Mouse (Mus musculus): ENCODE results near the gene Dixdc1. TPM values are rescaled to one million over a fixed set of nuclear protein-coding genes. Genes with fewer than 3 reads are reported as not detected.
"Not testable (repeated sequence)": the region's sequence is repeated elsewhere in the genome, so short reads cannot be mapped to it uniquely, and the experiment has no call there.

Dixdc1 gene
- polyA plus RNA-seq, 1 experiment from 2014 or later: 18.5 TPM

GRCm38 (mm10) chr9:50650503-50650902 is 88.8 kb downstream of the Dixdc1 start:
- H3K36me3 ChIP-seq (ENCODE audit: control insufficient read depth, insufficient read depth, low read length): peaks cover 15% of the 10 kb centered on the region

DNA sequence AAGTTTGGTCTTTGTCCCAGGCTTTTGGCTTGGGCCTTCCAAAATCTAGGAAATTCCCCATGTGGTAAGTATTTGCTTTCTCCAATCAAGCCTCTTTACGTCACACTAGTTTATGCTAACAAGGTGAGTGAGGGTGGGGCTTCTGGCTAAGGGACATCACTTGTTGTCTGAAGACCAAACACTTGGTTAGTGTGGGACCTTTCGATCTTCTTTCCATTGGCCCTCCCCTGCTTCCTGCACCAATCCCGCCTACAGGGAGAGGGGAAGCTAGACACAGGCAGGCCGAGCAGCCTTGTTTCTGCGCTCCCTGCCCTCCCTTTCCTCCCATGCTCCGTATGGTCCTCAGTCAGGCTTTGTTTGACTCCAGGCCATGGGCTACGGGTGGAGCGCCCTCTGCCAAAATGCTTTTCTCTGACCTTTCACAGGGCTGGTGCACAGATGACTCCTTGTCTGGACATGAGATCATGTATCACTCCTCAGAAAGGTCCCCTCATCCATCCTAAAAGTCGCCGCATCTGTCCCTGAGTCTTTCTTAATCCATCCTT is 92.4 kb downstream of the Dixdc1 start:
- DNase-seq (ENCODE audit: low spot score, missing footprints) (no peak), ATAC-seq (ENCODE audit: low FRiP score) (no peak)
- Histone ChIP-seq H3K4me2 (no peak overlapping the region), H3K27ac (ENCODE audit: low read depth, low read length) (no peak overlapping the region), H3K9me3 (ENCODE audit: control insufficient read depth, low read length) (no peaks in the 10 kb centered on the region), H3K27me3 (ENCODE audit: control insufficient read depth, insufficient read depth, low read length) (no peaks in the 10 kb centered on the region), H3K4me3 (ENCODE audit: low read depth, low read length) (no peak overlapping the region), H3K9ac (ENCODE audit: low read length) (no peak overlapping the region), H3K4me1 (ENCODE audit: control insufficient read depth, insufficient read depth, low read length) (no peaks in the 10 kb centered on the region), H3K36me3 (ENCODE audit: control insufficient read depth, insufficient read depth, low read length) (peaks cover 32% of the 10 kb centered on the region)
- WGBS: 77% methylated on average over 10 of the region's 10 CpGs

More at GRCm38 (mm10) chr9:50650503-50650902, 88.8 kb downstream of the Dixdc1 start:
- H3K4me1 ChIP-seq (ENCODE audit: control insufficient read depth, insufficient read depth, low read length): no peaks in the 10 kb centered on the region
- no peak overlapping the region for H3K9ac ChIP-seq (ENCODE audit: low read length)
- H3K4me3 ChIP-seq (ENCODE audit: low read depth, low read length): no peak overlapping the region
- no peaks in the 10 kb centered on the region for H3K27me3 ChIP-seq (ENCODE audit: control insufficient read depth, insufficient read depth, low read length)
- H3K9me3 ChIP-seq (ENCODE audit: control insufficient read depth, low read length): no peaks in the 10 kb centered on the region
- DNase-seq (ENCODE audit: low spot score, missing footprints) (no peak), ATAC-seq (ENCODE audit: low FRiP score) (no peak)
- no peak overlapping the region for H3K27ac ChIP-seq (ENCODE audit: low read depth, low read length)
- H3K4me2 ChIP-seq: no peak overlapping the region
- WGBS: 94% methylated on average over 10 of the region's 10 CpGs

- Histone ChIP-seq H3K4me1 (ENCODE audit: control insufficient read depth, insufficient read depth, low read length) (no peaks in the 10 kb centered on the region), H3K9ac (ENCODE audit: low read length) (no peak overlapping the region), H3K27ac (ENCODE audit: low read depth, low read length) (no peak overlapping the region), H3K27me3 (ENCODE audit: control insufficient read depth, insufficient read depth, low read length) (no peaks in the 10 kb centered on the region), H3K4me2 (no peak overlapping the region), H3K36me3 (ENCODE audit: control insufficient read depth, insufficient read depth, low read length) (peaks cover 7% of the 10 kb centered on the region), H3K4me3 (ENCODE audit: low read depth, low read length) (no peak overlapping the region), H3K9me3 (ENCODE audit: control insufficient read depth, low read length) (no peaks in the 10 kb centered on the region)
- DNase-seq (ENCODE audit: low spot score, missing footprints) (no peak), ATAC-seq (ENCODE audit: low FRiP score) (no peak)
- 94% methylated on average over 11 of the region's 11 CpGs for whole genome bisulfite sequencing
Measured at GRCm38 (mm10) chr9:50634270-50634669, 105.0 kb downstream of the Dixdc1 start.

- H3K4me3 ChIP-seq (ENCODE audit: low read depth, low read length): no peak overlapping the region
- H3K4me1 ChIP-seq (ENCODE audit: control insufficient read depth, insufficient read depth, low read length): no peaks in the 10 kb centered on the region
- no peak overlapping the region for H3K9ac ChIP-seq (ENCODE audit: low read length)
- DNase-seq (ENCODE audit: low spot score, missing footprints) (no peak), ATAC-seq (ENCODE audit: low FRiP score) (no peak)
- no peaks in the 10 kb centered on the region for H3K27me3 ChIP-seq (ENCODE audit: control insufficient read depth, insufficient read depth, low read length)
- H3K4me2 ChIP-seq: no peak overlapping the region
- no peaks in the 10 kb centered on the region for H3K9me3 ChIP-seq (ENCODE audit: control insufficient read depth, low read length)
- 60% methylated on average over 2 of the region's 2 CpGs for WGBS
- no peak overlapping the region for H3K27ac ChIP-seq (ENCODE audit: low read depth, low read length)
- H3K36me3 ChIP-seq (ENCODE audit: control insufficient read depth, insufficient read depth, low read length): peaks cover 6% of the 10 kb centered on the region; the same call in 1 of the 2 replicates
Measured at GRCm38 (mm10) chr9:50633059-50633458, 106.3 kb downstream of the Dixdc1 start.

DNA sequence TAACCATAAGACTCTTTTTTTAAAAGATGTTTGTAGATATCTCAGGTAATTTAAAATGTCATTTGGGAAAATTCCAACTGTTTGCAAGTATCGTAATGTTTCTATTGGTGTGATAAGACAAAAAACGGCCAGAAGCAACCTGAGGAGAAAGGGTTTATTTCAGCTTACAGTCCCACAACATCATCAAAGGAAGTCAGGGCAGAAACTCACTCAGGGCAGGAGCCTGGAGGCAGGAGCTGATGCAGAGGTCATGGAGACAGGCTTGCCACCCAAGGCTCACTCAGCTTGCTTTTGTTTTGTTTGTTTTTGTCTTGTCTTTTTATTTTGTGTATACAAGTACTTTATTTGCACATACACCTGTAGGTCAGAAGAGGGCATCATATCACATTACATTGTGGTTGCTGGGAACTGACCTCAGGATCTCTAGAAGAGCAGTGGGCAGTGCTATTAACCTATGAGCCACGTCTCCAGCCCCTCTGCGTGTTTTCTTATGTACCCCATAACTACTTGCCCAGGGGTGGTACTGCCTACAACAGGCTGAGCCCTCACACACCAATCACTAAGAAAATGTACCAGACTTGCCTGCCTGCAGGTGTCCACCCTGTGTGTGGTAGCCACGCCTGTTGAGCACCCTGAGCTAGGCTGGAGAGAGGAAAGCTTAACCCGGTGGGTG is 107.2 kb downstream of the Dixdc1 start:
- 91% methylated on average over 6 of the region's 6 CpGs for WGBS
- H3K9ac ChIP-seq (ENCODE audit: low read length): no peak overlapping the region
- H3K27ac ChIP-seq (ENCODE audit: low read depth, low read length): no peak overlapping the region
- H3K4me3 ChIP-seq (ENCODE audit: low read depth, low read length): no peak overlapping the region
- no peaks in the 10 kb centered on the region for H3K4me1 ChIP-seq (ENCODE audit: control insufficient read depth, insufficient read depth, low read length)
- no peak for ATAC-seq (ENCODE audit: low FRiP score)
- H3K36me3 ChIP-seq (ENCODE audit: control insufficient read depth, insufficient read depth, low read length): peaks cover 4% of the 10 kb centered on the region; the same call in 1 of the 2 replicates
- no peak for DNase-seq (ENCODE audit: low spot score, missing footprints)
- H3K27me3 ChIP-seq (ENCODE audit: control insufficient read depth, insufficient read depth, low read length): no peaks in the 10 kb centered on the region
- no peak overlapping the region for H3K4me2 ChIP-seq
- no peaks in the 10 kb centered on the region for H3K9me3 ChIP-seq (ENCODE audit: control insufficient read depth, low read length)

DNA sequence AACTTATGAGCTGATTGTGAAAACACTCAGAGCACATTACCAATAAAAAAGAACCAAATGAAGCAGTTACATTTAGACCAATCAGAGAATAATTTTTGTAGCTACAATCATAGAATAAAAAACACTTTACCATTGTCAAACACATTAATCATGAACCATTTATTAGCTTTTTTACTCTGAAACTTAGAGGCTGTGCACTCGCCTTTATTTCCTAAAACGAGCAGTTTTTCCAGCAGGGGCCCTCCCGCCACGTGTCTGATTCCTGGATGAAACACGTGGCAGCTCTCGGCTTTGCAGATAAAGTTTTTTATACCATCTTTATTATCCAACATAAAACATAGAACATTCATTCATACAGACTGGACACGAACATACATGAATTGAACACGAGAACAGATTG is 108.4 kb downstream of the Dixdc1 start:
- not testable (repeated sequence) for DNase-seq (ENCODE audit: low spot score, missing footprints); H3K27ac ChIP-seq (ENCODE audit: low read depth, low read length); H3K27me3 ChIP-seq (ENCODE audit: control insufficient read depth, insufficient read depth, low read length); H3K9me3 ChIP-seq (ENCODE audit: control insufficient read depth, low read length); H3K4me2 ChIP-seq; H3K9ac ChIP-seq (ENCODE audit: low read length); H3K4me3 ChIP-seq (ENCODE audit: low read depth, low read length); ATAC-seq (ENCODE audit: low FRiP score); H3K4me1 ChIP-seq (ENCODE audit: control insufficient read depth, insufficient read depth, low read length); H3K36me3 ChIP-seq (ENCODE audit: control insufficient read depth, insufficient read depth, low read length)
- 95% methylated on average over 6 of the region's 8 CpGs for WGBS

DNA sequence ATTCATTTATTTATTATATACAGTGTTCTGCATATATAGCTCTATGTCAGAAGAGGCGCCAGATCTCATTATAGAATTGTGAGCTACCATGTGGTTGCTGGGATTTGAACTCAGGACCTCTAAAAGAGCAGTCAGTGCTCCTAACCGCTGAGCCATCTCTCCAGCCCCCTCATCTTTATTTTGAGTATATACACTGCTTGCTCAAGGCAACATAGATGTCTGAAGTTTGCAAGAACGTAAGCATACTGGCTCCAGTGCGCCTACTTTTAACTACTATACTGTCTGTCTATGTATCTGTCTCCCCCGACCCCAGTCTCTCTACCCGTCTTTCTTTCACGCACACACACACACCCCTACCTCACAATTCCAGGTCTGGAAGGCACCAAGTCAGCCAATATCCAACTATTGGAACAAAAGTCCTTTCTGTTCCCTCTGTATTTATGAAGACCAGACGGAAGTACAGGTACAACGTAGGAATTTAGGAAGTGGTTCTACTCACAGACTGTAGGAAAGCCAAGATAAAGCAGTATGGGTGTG is 121.5 kb downstream of the Dixdc1 start:
- WGBS: 66% methylated on average over 9 of the region's 9 CpGs

DNA sequence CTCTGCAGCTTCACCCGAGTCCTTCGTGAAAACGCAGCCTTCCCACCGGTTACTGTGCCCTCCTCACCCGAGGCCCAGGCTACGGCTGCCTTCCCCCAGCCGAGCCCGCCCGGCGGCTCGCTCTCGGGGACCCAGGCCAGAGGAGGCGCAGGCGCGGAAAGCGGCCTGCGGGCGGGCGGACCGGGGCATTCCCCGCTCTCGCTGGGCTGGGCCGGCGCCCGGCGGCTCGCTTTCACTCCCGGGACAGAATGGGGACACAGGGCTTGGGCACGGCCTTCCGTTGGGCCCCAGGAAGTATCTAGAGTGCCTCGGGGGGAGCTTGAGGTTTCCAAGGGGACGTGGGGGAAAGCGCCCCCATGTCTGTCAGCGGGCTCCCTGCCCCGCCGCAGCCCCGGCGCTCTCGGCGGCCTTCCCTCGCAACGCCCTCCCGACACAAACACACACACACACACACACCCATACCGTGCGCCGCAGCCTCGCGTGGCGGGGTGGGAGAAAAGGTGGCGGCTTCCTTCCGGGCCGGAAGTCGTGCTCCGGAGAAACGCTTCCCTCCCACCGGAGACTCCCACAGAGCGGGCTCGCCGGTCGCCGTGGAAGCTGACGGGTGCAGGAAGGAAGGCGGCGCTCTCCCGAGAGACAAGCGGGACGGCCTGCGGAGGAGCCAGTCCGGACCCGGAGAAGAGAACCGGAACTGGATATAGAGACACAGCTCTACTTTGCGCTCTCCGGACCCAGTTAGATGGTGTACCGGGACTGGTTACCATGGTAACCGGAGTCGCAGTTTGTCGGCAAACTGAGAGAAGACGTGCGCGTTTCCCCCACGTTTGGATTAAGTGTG is 122.3 kb downstream of the Dixdc1 start, which contains the start of the genes Pih1d2 and Nkapd1:
Gene Pih1d2 (plus strand): TSS at position 556 of the 838 bp plus-strand sequence.
Gene Nkapd1 (minus strand): TSS at position 699 of the 838 bp plus-strand sequence.
- peaks cover 7% of the 10 kb centered on the region for H3K4me1 ChIP-seq (ENCODE audit: control insufficient read depth, insufficient read depth, low read length)
- peak within 1 kb of the TSS; percentile 61 for H3K4me2 ChIP-seq
- no peaks in the 10 kb centered on the region for H3K27me3 ChIP-seq (ENCODE audit: control insufficient read depth, insufficient read depth, low read length)
- no peaks in the 10 kb centered on the region for H3K9me3 ChIP-seq (ENCODE audit: control insufficient read depth, low read length)
- under 1% methylated on average over 80 of the region's 81 CpGs for WGBS
- DNase-seq (ENCODE audit: low spot score, missing footprints) (peak; percentile 99), ATAC-seq (ENCODE audit: low FRiP score) (peak; percentile 94)
- peaks cover 8% of the 10 kb centered on the region for H3K36me3 ChIP-seq (ENCODE audit: control insufficient read depth, insufficient read depth, low read length)
- H3K9ac ChIP-seq (ENCODE audit: low read length): peak within 1 kb of the TSS; percentile 93
- H3K27ac ChIP-seq (ENCODE audit: low read depth, low read length): peak within 1 kb of the TSS; percentile 90
- H3K4me3 ChIP-seq (ENCODE audit: low read depth, low read length): peak within 1 kb of the TSS; percentile 96

More for the DNA sequence above, 121.5 kb downstream of the Dixdc1 start:
- Histone ChIP-seq H3K4me3 (ENCODE audit: low read depth, low read length) (peak overlapping the region; percentile 96), H3K27me3 (ENCODE audit: control insufficient read depth, insufficient read depth, low read length) (no peaks in the 10 kb centered on the region), H3K4me2 (peak overlapping the region; percentile 61; the same call in 1 of the 2 replicates), H3K9ac (ENCODE audit: low read length) (no peak overlapping the region), H3K27ac (ENCODE audit: low read depth, low read length) (no peak overlapping the region), H3K36me3 (ENCODE audit: control insufficient read depth, insufficient read depth, low read length) (peaks cover 5% of the 10 kb centered on the region; the same call in 1 of the 2 replicates), H3K4me1 (ENCODE audit: control insufficient read depth, insufficient read depth, low read length) (peaks cover 7% of the 10 kb centered on the region), H3K9me3 (ENCODE audit: control insufficient read depth, low read length) (no peaks in the 10 kb centered on the region)
- DNase-seq (ENCODE audit: low spot score, missing footprints): no peak
- ATAC-seq (ENCODE audit: low FRiP score): no peak
